Mouse (Mus musculus): ENCODE data around the gene Gm15130. TPM values are rescaled to one million over a fixed set of nuclear protein-coding genes. Genes with fewer than 3 reads are reported as not detected.

Gene Gm15130
- polyA plus RNA-seq (2014; fragmentation: Nextera tagmentation; extraction: Ambion mirVana) = not detected in 2 replicates

DNA sequence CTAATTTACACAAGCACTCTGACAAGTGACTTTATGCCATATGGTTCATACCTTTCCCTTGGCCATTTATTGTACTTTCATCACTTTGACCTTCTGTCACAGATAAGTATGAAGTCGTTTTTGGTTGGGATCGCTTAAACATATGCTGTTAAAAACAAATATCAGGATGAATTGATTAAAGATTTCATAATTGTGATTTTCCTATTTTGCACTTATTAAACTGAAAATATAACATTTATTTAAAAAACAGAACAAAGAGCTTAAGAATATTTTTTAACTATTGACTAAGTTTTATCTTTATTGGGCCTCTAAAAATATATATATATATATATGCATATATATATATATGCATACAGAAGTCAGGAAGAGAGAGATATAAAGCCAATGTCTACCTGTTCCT, at the start of gene Gm15130:
TSS of gene Gm15130 (minus strand) at position 101 of the 400 bp plus-strand sequence.
- H3K4me3 ChIP-seq (ENCODE audit: low read depth, low read length) = no peak within 1 kb of the TSS
- 84% methylated on average over 2 of the region's 2 CpGs for WGBS
- DNase-seq (ENCODE audit: low spot score, missing footprints) (no peak), ATAC-seq (ENCODE audit: low FRiP score) (no peak)
- H3K9ac ChIP-seq (ENCODE audit: low read length) = no peak within 1 kb of the TSS
- no peak within 1 kb of the TSS for H3K27ac ChIP-seq (ENCODE audit: low read depth, low read length)
- H3K4me1 ChIP-seq (ENCODE audit: control insufficient read depth, insufficient read depth, low read length) = no peaks in the 10 kb centered on the region
- H3K9me3 ChIP-seq (ENCODE audit: control insufficient read depth, low read length) = no peaks in the 10 kb centered on the region
- H3K36me3 ChIP-seq (ENCODE audit: control insufficient read depth, insufficient read depth, low read length) = no peaks in the 10 kb centered on the region
- no peaks in the 10 kb centered on the region for H3K27me3 ChIP-seq (ENCODE audit: control insufficient read depth, insufficient read depth, low read length)
- no peak within 1 kb of the TSS for H3K4me2 ChIP-seq

- no peak for DNase-seq (ENCODE audit: low spot score, missing footprints)
- ATAC-seq (ENCODE audit: low FRiP score) = peak; percentile 62; the same call in 1 of the 2 replicates
- Histone ChIP-seq H3K27me3 (ENCODE audit: control insufficient read depth, insufficient read depth, low read length) (no peaks in the 10 kb centered on the region), H3K4me1 (ENCODE audit: control insufficient read depth, insufficient read depth, low read length) (no peaks in the 10 kb centered on the region), H3K4me3 (ENCODE audit: low read depth, low read length) (no peak overlapping the region), H3K9ac (ENCODE audit: low read length) (no peak overlapping the region), H3K27ac (ENCODE audit: low read depth, low read length) (no peak overlapping the region), H3K9me3 (ENCODE audit: control insufficient read depth, low read length) (no peaks in the 10 kb centered on the region), H3K4me2 (no peak overlapping the region), H3K36me3 (ENCODE audit: control insufficient read depth, insufficient read depth, low read length) (no peaks in the 10 kb centered on the region)
- WGBS = 89% methylated on average over 11 of the region's 11 CpGs
Measured at GRCm38 (mm10) chr2:111182068-111182467, 29.3 kb upstream of the Gm15130 start.

GRCm38 (mm10) chr2:111135739-111136138, 17.0 kb downstream of the Gm15130 start:
- no peak overlapping the region for H3K9ac ChIP-seq (ENCODE audit: low read length)
- no peak overlapping the region for H3K4me2 ChIP-seq
- H3K36me3 ChIP-seq (ENCODE audit: control insufficient read depth, insufficient read depth, low read length) = no peaks in the 10 kb centered on the region
- H3K4me3 ChIP-seq (ENCODE audit: low read depth, low read length) = no peak overlapping the region
- no peak overlapping the region for H3K27ac ChIP-seq (ENCODE audit: low read depth, low read length)
- H3K27me3 ChIP-seq (ENCODE audit: control insufficient read depth, insufficient read depth, low read length) = no peaks in the 10 kb centered on the region
- 78% methylated on average over 5 of the region's 5 CpGs for WGBS
- H3K4me1 ChIP-seq (ENCODE audit: control insufficient read depth, insufficient read depth, low read length) = no peaks in the 10 kb centered on the region
- no peak for ATAC-seq (ENCODE audit: low FRiP score)
- no peaks in the 10 kb centered on the region for H3K9me3 ChIP-seq (ENCODE audit: control insufficient read depth, low read length)
- no peak for DNase-seq (ENCODE audit: low spot score, missing footprints)

DNA sequence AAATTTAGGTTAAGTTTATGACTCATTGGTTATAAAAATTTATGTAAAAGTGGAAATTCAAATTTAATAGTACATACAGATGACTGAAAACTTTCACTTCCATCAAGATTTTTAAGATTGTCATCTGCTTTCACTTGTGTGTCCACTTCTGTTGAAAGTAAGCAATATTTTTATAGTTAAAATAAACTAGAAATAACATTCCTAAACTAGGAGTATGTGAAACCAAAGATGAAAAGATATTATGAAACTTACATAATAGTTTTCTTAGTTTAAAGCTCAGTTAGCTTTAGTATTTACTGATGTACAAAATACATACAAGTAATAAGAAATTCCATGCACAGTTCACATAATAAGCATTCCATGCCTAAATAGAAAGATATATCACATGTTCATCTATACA, 46.9 kb downstream of the Gm15130 start, which contains the start of gene Gm13941:
TSS of gene Gm13941 (minus strand) at position 101 of the 400 bp plus-strand sequence.
- ATAC-seq (ENCODE audit: low FRiP score) (no peak), DNase-seq (ENCODE audit: low spot score, missing footprints) (no peak)
- Histone ChIP-seq H3K4me2 (no peak within 1 kb of the TSS), H3K4me1 (ENCODE audit: control insufficient read depth, insufficient read depth, low read length) (no peaks in the 10 kb centered on the region), H3K9me3 (ENCODE audit: control insufficient read depth, low read length) (no peaks in the 10 kb centered on the region), H3K27ac (ENCODE audit: low read depth, low read length) (no peak within 1 kb of the TSS), H3K4me3 (ENCODE audit: low read depth, low read length) (no peak within 1 kb of the TSS), H3K9ac (ENCODE audit: low read length) (no peak within 1 kb of the TSS), H3K27me3 (ENCODE audit: control insufficient read depth, insufficient read depth, low read length) (no peaks in the 10 kb centered on the region), H3K36me3 (ENCODE audit: control insufficient read depth, insufficient read depth, low read length) (no peaks in the 10 kb centered on the region)

Other genes starting within 250 kb of the Gm15130 start
- 1.5 TPM in 2 replicates for gene Ano3, start 202.0 kb downstream of the Gm15130 start, polyA plus RNA-seq (2014; fragmentation: Nextera tagmentation; extraction: Ambion mirVana)
- not detected in 2 replicates for gene Gm13941, start 47.0 kb downstream of the Gm15130 start, polyA plus RNA-seq (2014; fragmentation: Nextera tagmentation; extraction: Ambion mirVana)
- gene 4930430A15Rik, start 76.7 kb upstream of the Gm15130 start, polyA plus RNA-seq (2014; fragmentation: Nextera tagmentation; extraction: Ambion mirVana) = not detected in 2 replicates
- not detected in 2 replicates for gene Olfr1275, start 82.3 kb upstream of the Gm15130 start, polyA plus RNA-seq (2014; fragmentation: Nextera tagmentation; extraction: Ambion mirVana)
- not detected in 2 replicates for gene Olfr1276, start 101.6 kb upstream of the Gm15130 start, polyA plus RNA-seq (2014; fragmentation: Nextera tagmentation; extraction: Ambion mirVana)
- not detected in 2 replicates for gene Olfr1277, start 121.2 kb upstream of the Gm15130 start, polyA plus RNA-seq (2014; fragmentation: Nextera tagmentation; extraction: Ambion mirVana)
- not detected in 2 replicates for gene Olfr1278, start 137.2 kb upstream of the Gm15130 start, polyA plus RNA-seq (2014; fragmentation: Nextera tagmentation; extraction: Ambion mirVana)
- gene Olfr1279, start 147.7 kb upstream of the Gm15130 start, polyA plus RNA-seq (2014; fragmentation: Nextera tagmentation; extraction: Ambion mirVana) = 0.04 TPM in 1 of 2 replicates, not detected in the other
- not detected in 2 replicates for gene Olfr1280, start 161.1 kb upstream of the Gm15130 start, polyA plus RNA-seq (2014; fragmentation: Nextera tagmentation; extraction: Ambion mirVana)
- gene Olfr1281, start 173.6 kb upstream of the Gm15130 start, polyA plus RNA-seq (2014; fragmentation: Nextera tagmentation; extraction: Ambion mirVana) = not detected in 2 replicates
- gene Olfr1282, start 183.1 kb upstream of the Gm15130 start, polyA plus RNA-seq (2014; fragmentation: Nextera tagmentation; extraction: Ambion mirVana) = not detected in 2 replicates
- gene Olfr1283, start 213.9 kb upstream of the Gm15130 start, polyA plus RNA-seq (2014; fragmentation: Nextera tagmentation; extraction: Ambion mirVana) = not detected in 2 replicates
- not detected in 2 replicates for gene Olfr1284, start 222.6 kb upstream of the Gm15130 start, polyA plus RNA-seq (2014; fragmentation: Nextera tagmentation; extraction: Ambion mirVana)